Mouse (Mus musculus) heart, embryonic 14.5 days (tissue): ENCODE measurements at regions not wholly inside any gene's neighbourhood (a gene's known extent, or its start where the extent isn't known, plus 50 kb on each side); places are given as distances from the start of the nearest gene placed in this dataset.

Experiments used
- ATAC-seq: fragments of 200-750 bp; cut with Nextera tagmentation; 2 replicates; pipeline ENCODE4 v1.8.0; 2017; ENCODE audit warnings: low read depth, moderate TSS enrichment; ENCODE audit not compliant: insufficient number of reproducible peaks, insufficient read depth, low FRiP score
- H3K27ac ChIP-seq, 2 experiments: fragments of 200-500 bp in 1 of 2; fragments of 300-500 bp in 1 of 2; sonication (generic) in 1 of 2; replicated peaks in 1 of 2; 2 replicates each; pipeline ENCODE4 v1.5.1; 2012 to 2014; ENCODE audit warnings: low read depth in 2 of 2, low read length in 2 of 2, control low read depth in 1 of 2, mild to moderate bottlenecking in 1 of 2, mixed read lengths in 1 of 2; ENCODE audit not compliant: control insufficient read depth in 1 of 2, insufficient read depth in 1 of 2
- H3K27me3 ChIP-seq: fragments of 300-500 bp; sonication (generic); 2 replicates; pipeline ENCODE4 v1.6.1; 2014; ENCODE audit warnings: mild to moderate bottlenecking, low read length, control low read depth; ENCODE audit not compliant: control insufficient read depth, insufficient read depth
- H3K36me3 ChIP-seq: fragments of 300-500 bp; sonication (generic); 2 replicates; pipeline ENCODE4 v1.6.1; 2014; ENCODE audit warnings: mild to moderate bottlenecking, control low read depth, low read length, mixed read lengths; ENCODE audit not compliant: control insufficient read depth, insufficient read depth
- H3K4me1 ChIP-seq, 2 experiments: fragments of 200-500 bp in 1 of 2; fragments of 300-500 bp in 1 of 2; sonication (generic) in 1 of 2; 2 replicates each; pipeline ENCODE4 v1.6.1; 2012 to 2014; ENCODE audit warnings: low read length in 2 of 2, control low read depth in 1 of 2, mixed read lengths in 1 of 2; ENCODE audit not compliant: control insufficient read depth in 2 of 2, insufficient read depth in 2 of 2
- H3K4me2 ChIP-seq: fragments of 300-500 bp; sonication (generic); 2 replicates; pipeline ENCODE4 v1.6.1; 2014; ENCODE audit warnings: mild to moderate bottlenecking, low read length
- H3K4me3 ChIP-seq, 2 experiments: fragments of 200-500 bp in 1 of 2; fragments of 300-500 bp in 1 of 2; sonication (generic) in 1 of 2; 2 replicates each; pipeline ENCODE4 v1.5.1; 2012 to 2014; ENCODE audit warnings: low read length in 2 of 2, mild to moderate bottlenecking in 2 of 2, control low read depth in 1 of 2, low read depth in 1 of 2, moderate library complexity in 1 of 2; ENCODE audit not compliant: control insufficient read depth in 1 of 2, insufficient read depth in 1 of 2
- H3K9ac ChIP-seq: fragments of 300-500 bp; sonication (generic); 2 replicates; pipeline ENCODE4 v1.6.1; 2014; ENCODE audit warnings: mild to moderate bottlenecking, low read length
- H3K9me3 ChIP-seq: fragments of 300-500 bp; sonication (generic); 2 replicates; pipeline ENCODE4 v1.6.1; 2016; ENCODE audit warnings: low read length, control low read depth; ENCODE audit not compliant: control insufficient read depth
- WGBS: fragments of 180-500 bp; shearing (Covaris S2); extraction: QIAGEN DNeasy Blood & Tissue Kit; methylation state at CpG from one replicate; pipeline ENCODE4 v1.1.7; 2014; 5-methylcytosine and 5-hydroxymethylcytosine counted together

DNA sequence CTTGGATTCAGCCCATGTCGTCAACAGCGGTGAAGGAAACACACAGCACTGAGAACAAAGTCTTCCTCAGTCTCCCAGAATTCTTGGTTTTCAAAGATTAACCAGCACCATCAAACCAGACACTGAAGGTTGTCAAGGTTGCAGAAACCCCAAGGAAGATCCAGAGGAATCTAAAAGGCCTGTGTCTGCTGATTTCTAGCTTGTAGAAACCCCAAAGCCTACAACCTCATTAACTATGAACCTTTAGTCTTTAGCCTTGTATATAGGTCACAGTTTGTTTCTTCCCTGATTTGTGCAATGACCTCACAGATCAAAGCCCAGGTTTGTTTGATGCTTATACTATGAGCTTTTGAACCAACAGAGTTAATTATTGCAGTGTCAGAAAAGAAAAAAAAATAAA is 497.1 kb upstream of the Tnp1 start:
- no peak for ATAC-seq
- Histone ChIP-seq H3K4me3 (no peak overlapping the region), H3K27me3 (no peaks in the 10 kb centered on the region), H3K4me2 (no peak overlapping the region), H3K9me3 (no peaks in the 10 kb centered on the region), H3K36me3 (no peaks in the 10 kb centered on the region), H3K4me1 (no peaks in the 10 kb centered on the region), H3K27ac (no peak overlapping the region), H3K9ac (no peak overlapping the region)
- WGBS, result 96% methylated on average over 2 of the region's 2 CpGs

DNA sequence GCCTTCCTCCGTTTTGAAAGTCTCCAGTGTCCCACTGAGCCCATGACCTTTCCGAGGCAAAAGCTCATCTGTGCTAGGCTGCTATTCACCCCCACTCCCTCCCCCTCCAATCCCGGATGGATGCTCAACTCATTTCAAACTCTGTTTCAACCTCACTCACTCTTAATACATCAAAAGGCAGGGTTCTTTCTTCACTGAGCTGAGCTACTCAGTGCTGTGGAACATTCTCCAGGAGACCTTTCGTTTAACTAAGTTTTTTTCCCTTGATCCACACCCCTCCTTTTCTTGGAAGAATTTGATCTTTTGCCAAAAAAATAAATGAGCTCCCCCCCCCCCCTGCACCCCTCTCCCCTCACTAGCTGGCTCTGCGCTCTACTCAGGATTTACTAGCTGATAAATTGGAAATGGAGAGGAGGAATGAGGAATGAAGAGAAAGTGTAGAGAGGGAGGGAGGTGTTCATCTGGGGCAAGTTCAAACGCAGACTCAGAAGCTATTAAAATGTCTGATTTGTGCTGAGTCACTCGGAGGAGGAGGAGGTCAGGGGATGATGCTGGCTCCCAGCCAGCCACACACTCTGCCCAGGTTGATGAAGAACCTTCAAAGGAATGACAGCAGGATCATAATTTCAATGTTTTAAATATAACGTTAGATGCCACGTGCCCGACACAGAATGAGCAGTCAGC is 491.5 kb upstream of the Tnp1 start:
- no peak overlapping the region for H3K9ac ChIP-seq
- no peak overlapping the region for H3K27ac ChIP-seq
- H3K4me3 ChIP-seq, result no peak overlapping the region
- H3K4me2 ChIP-seq, result no peak overlapping the region
- ATAC-seq, result no peak
- no peaks in the 10 kb centered on the region; a peak in 1 of 4 replicates for H3K4me1 ChIP-seq
- no peaks in the 10 kb centered on the region for H3K27me3 ChIP-seq
- WGBS, result 63% methylated on average over 10 of the region's 10 CpGs
- no peaks in the 10 kb centered on the region for H3K9me3 ChIP-seq
- H3K36me3 ChIP-seq, result no peaks in the 10 kb centered on the region

DNA sequence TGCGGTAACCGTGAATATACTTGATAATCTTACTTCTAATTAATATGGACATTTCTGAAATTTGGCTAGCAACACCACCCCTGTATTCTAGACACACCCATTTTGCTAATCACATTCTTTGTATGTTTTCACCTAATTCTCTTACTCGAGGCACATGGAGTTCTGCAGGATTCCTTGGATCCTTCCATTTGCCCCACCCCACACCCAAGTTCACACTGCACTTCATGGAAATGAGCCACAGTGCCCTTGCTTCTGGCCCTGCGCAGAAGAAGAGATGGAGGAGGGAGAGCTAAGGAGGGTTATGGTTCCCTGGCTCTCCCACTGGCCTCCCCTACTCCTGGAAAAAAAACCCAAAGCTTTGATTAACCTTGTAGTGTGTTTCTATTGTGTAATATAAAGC is 487.9 kb upstream of the Tnp1 start:
- no peak overlapping the region for H3K4me3 ChIP-seq
- no peaks in the 10 kb centered on the region for H3K36me3 ChIP-seq
- no peaks in the 10 kb centered on the region; a peak in 1 of 4 replicates for H3K4me1 ChIP-seq
- H3K4me2 ChIP-seq, result no peak overlapping the region
- H3K27ac ChIP-seq, result no peak overlapping the region
- H3K27me3 ChIP-seq, result no peaks in the 10 kb centered on the region
- ATAC-seq, result no peak
- no peaks in the 10 kb centered on the region for H3K9me3 ChIP-seq
- no peak overlapping the region for H3K9ac ChIP-seq
- WGBS, result 66% methylated on average over 4 of the region's 4 CpGs

DNA sequence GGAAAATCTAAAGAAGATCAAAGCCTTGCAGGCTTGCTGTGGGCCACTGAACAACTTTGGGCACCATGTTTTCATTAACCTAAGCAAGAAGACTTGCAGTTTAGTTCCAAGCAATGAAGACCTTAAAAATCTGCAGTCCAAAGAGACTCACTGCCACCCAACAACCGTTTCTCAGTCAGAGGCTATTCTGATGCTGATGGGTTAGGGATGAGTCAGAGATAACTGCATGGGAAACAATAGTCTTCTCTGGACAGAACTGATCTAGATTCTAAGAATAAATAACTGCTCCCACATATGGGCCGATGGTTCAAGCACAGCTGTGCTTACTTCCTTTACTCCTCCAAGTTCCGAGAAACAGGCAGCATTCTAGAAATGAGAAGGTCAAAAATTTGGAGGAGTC is 485.0 kb upstream of the Tnp1 start:
- no peak overlapping the region for H3K27ac ChIP-seq
- ATAC-seq, result no peak
- H3K36me3 ChIP-seq, result no peaks in the 10 kb centered on the region
- no peaks in the 10 kb centered on the region for H3K4me1 ChIP-seq
- no peak overlapping the region for H3K4me2 ChIP-seq
- no peaks in the 10 kb centered on the region for H3K9me3 ChIP-seq
- no peaks in the 10 kb centered on the region for H3K27me3 ChIP-seq
- 62% methylated on average over 3 of the region's 3 CpGs for WGBS
- no peak overlapping the region for H3K4me3 ChIP-seq
- no peak overlapping the region for H3K9ac ChIP-seq

DNA sequence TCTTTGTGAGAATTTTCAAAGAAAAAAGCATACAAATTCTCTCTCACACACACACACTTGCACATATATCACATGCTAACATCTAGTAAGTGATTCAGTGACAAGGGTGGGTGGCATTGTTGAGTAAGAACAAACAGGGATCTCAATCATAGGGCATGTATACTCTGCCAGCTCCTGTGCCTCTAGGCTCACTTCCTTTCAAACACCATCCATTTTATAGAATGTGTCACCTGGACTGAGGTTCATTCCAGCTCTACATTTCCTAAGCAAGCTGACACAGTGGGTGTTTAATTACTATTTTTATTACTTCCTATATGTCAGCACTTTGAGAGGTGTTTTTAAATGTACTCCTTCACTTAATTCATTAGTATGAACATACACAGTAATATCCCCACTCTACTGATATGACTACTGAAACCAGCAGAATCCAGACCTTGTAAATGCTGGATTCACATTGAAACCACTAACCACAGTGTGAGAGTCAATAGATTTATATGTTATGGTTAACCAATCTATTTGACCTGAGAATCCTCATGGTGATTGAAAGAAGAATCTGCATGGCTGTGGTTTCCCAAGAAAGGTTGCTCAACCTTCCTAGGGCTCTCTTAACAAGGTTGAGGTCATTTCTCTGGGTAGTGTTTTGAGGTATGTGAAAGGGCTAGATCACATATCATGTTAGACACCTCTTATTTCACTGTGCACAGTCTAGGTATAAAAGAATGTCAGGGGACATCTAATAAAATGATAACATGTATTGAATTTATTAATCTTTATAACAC is 480.5 kb upstream of the Tnp1 start:
- H3K9ac ChIP-seq, result no peak overlapping the region
- no peak overlapping the region for H3K4me2 ChIP-seq
- H3K36me3 ChIP-seq, result no peaks in the 10 kb centered on the region
- no peaks in the 10 kb centered on the region for H3K4me1 ChIP-seq
- H3K27me3 ChIP-seq, result no peaks in the 10 kb centered on the region
- ATAC-seq, result no peak
- no peak overlapping the region for H3K27ac ChIP-seq
- no peak overlapping the region for H3K4me3 ChIP-seq
- no peaks in the 10 kb centered on the region for H3K9me3 ChIP-seq

DNA sequence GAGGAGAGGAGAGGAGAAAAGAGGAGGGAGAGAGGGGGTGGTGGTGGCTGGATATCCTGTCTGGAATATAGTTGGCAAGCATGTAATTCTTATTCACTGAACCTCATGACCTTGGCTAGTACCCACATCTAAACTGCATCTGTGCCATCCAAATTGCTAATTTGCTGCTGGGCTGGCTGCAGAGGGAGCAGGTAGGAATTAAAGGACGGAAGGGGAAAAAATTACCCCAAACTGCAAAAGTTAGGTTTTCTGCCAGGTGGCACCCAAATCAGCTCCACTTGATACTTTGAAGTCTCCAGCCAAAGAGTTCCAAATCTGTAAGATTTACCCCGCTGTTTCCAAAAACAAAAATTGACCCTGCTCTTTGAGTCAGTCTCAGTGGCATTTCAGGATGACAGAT is 466.2 kb upstream of the Tnp1 start:
- no peak for ATAC-seq
- 86% methylated on average over 2 of the region's 2 CpGs for WGBS
- no peaks in the 10 kb centered on the region for H3K36me3 ChIP-seq
- no peaks in the 10 kb centered on the region for H3K27me3 ChIP-seq
- no peak overlapping the region for H3K4me3 ChIP-seq
- H3K4me1 ChIP-seq, result no peaks in the 10 kb centered on the region; a peak in 1 of 4 replicates
- no peak overlapping the region for H3K27ac ChIP-seq
- H3K4me2 ChIP-seq, result no peak overlapping the region
- no peaks in the 10 kb centered on the region for H3K9me3 ChIP-seq
- no peak overlapping the region for H3K9ac ChIP-seq

DNA sequence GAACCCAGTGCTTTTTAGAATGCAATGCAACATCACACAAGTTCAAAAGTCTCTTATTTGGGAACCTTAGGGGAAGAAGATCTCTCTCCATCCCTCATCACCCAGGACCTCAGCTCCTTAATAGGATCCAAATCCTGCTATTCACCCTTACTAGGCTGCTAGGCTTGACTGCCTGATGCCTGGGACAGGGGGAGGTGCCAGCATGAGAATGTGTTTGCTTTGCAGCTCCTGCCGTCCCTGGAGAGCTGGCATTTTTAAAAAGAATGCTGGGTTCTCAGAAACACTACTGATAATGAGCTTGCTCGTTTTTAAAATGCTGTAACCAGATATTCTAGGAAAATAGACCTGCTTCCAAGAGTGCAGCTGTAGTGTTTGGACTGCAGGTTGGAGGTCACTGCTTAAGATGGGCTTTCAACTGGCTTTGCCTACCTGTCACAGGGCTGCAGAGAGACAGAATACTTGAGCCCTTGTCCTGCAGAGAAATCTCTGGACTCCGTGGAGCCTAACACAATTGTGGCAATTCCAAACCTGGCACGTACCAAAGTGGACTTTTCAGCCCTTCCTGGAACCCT is 463.7 kb upstream of the Tnp1 start:
- no peak for ATAC-seq

More for the DNA sequence above, 463.7 kb upstream of the Tnp1 start:
- Histone ChIP-seq H3K4me3 (no peak overlapping the region), H3K4me1 (no peaks in the 10 kb centered on the region; a peak in 1 of 4 replicates), H3K27me3 (no peaks in the 10 kb centered on the region), H3K9ac (no peak overlapping the region), H3K27ac (no peak overlapping the region), H3K9me3 (no peaks in the 10 kb centered on the region), H3K4me2 (no peak overlapping the region), H3K36me3 (no peaks in the 10 kb centered on the region)
- WGBS, result 46% methylated on average over 4 of the region's 4 CpGs
